Mouse (Mus musculus) neural tube, embryonic 13.5 days (tissue): ENCODE measurements around the gene Dio3. TPM values are rescaled to one million over a fixed set of nuclear protein-coding genes. Genes with fewer than 3 reads are reported as not detected.

ENCODE experiments used
- ATAC-seq: fragments of 200-750 bp; cut with Nextera tagmentation; 2 replicates; pipeline ENCODE4 v1.8.0; 2017; ENCODE audit warnings: low read depth, mild to moderate bottlenecking, moderate TSS enrichment, moderate library complexity
- H3K27ac ChIP-seq: fragments of 300-500 bp; sonication (generic); replicated peaks from 2 replicates; pipeline ENCODE4 v1.5.1; 2015; ENCODE audit warnings: moderate library complexity, mild to moderate bottlenecking, inconsistent platforms
- H3K27me3 ChIP-seq: fragments of 300-500 bp; sonication (generic); 2 replicates; pipeline ENCODE4 v1.6.1; 2015; ENCODE audit warnings: mild to moderate bottlenecking, inconsistent platforms
- H3K36me3 ChIP-seq: fragments of 300-500 bp; sonication (generic); 2 replicates; pipeline ENCODE4 v1.6.1; 2015; ENCODE audit warnings: mild to moderate bottlenecking, inconsistent platforms
- H3K4me1 ChIP-seq: fragments of 300-500 bp; sonication (generic); replicated peaks from 2 replicates; pipeline ENCODE4 v1.6.1; 2015; ENCODE audit warnings: inconsistent platforms
- H3K4me2 ChIP-seq: fragments of 300-500 bp; sonication (generic); 2 replicates; pipeline ENCODE4 v1.6.1; 2015; ENCODE audit warnings: inconsistent platforms, mild to moderate bottlenecking, moderate library complexity
- H3K4me3 ChIP-seq: fragments of 300-500 bp; sonication (generic); 2 replicates; pipeline ENCODE4 v1.5.1; 2015; ENCODE audit warnings: mild to moderate bottlenecking, inconsistent platforms
- H3K9ac ChIP-seq: fragments of 300-500 bp; sonication (generic); 2 replicates; pipeline ENCODE4 v1.6.1; 2015; ENCODE audit warnings: moderate library complexity, mild to moderate bottlenecking, inconsistent platforms
- H3K9me3 ChIP-seq: fragments of 300-500 bp; sonication (generic); 2 replicates; pipeline ENCODE4 v1.6.1; 2016; ENCODE audit warnings: inconsistent platforms
- WGBS: fragments of 180-500 bp; shearing (Covaris S2); methylation state at CpG from one replicate; pipeline ENCODE4 v1.1.7; 2015; 5-methylcytosine and 5-hydroxymethylcytosine counted together
- polyA plus RNA-seq: library from polyadenylated mRNA; unstranded; fragments of >200 nt; fragmentation: Nextera tagmentation; extraction: Ambion mirVana; gene quantifications from 2 replicates; pipeline ENCODE4 v1.2.1, GENCODE M21; 2015

Dio3 gene
- polyA plus RNA-seq, 1 experiment from 2014 or later = 0.80 TPM

- Histone ChIP-seq H3K4me1 (no peaks in the 10 kb centered on the region), H3K27ac (no peak overlapping the region), H3K9ac (no peak overlapping the region), H3K4me2 (no peak overlapping the region), H3K9me3 (no peaks in the 10 kb centered on the region), H3K36me3 (no peaks in the 10 kb centered on the region), H3K27me3 (peaks cover 21% of the 10 kb centered on the region), H3K4me3 (no peak overlapping the region)
- no peak for ATAC-seq
- WGBS = 89% methylated on average over 3 of the region's 3 CpGs
These were observed 10.6 kb upstream of the Dio3 start for GRCm38 (mm10) chr12:110268226-110268625.

DNA sequence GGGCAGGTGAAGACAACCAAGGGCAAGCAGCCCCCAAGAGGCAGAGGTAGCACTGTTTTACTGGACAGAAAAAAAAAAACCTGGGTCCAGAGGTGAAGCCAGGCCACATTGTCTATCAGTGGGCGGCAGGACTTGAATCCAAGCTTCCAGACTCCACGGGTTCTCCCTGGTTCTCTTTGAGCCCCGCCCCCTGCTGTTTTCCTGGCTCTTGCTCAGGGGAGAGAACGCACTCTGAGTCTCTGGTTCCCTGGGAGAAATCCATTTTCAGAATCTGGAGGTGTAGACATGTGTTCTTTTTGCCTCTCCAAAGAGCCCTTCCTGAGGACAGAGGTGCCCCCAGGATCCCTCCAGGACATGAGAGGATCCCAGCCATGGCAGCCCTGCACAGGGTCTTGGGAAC, 9.2 kb upstream of the Dio3 start:
- no peak overlapping the region for H3K9ac ChIP-seq

GRCm38 (mm10) chr12:110276034-110276433, 2.8 kb upstream of the Dio3 start:
- H3K4me1 ChIP-seq = peaks cover 21% of the 10 kb centered on the region

More for the DNA sequence above, 9.2 kb upstream of the Dio3 start:
- ATAC-seq = no peak
- Histone ChIP-seq H3K4me2 (no peak overlapping the region), H3K27me3 (peaks cover 35% of the 10 kb centered on the region), H3K36me3 (no peaks in the 10 kb centered on the region), H3K4me3 (no peak overlapping the region), H3K9me3 (no peaks in the 10 kb centered on the region), H3K27ac (no peak overlapping the region), H3K4me1 (no peaks in the 10 kb centered on the region)
- WGBS = 79% methylated on average over 4 of the region's 4 CpGs

GRCm38 (mm10) chr12:110277259-110277964, 1.5 kb upstream of the Dio3 start:
- no peak for ATAC-seq
- peak overlapping the region; percentile 61; the same call in 1 of the 2 replicates for H3K9ac ChIP-seq
- H3K4me2 ChIP-seq = peak overlapping the region; percentile 68
- H3K27me3 ChIP-seq = peaks cover 97% of the 10 kb centered on the region
- peak overlapping the region; percentile 46 for H3K4me3 ChIP-seq
- H3K9me3 ChIP-seq = no peaks in the 10 kb centered on the region
- no peaks in the 10 kb centered on the region for H3K36me3 ChIP-seq
- no peak overlapping the region for H3K27ac ChIP-seq
- WGBS = 2% methylated on average over 33 of the region's 33 CpGs
- H3K4me1 ChIP-seq = peaks cover 24% of the 10 kb centered on the region

More at GRCm38 (mm10) chr12:110276034-110276433, 2.8 kb upstream of the Dio3 start:
- Histone ChIP-seq H3K9me3 (no peaks in the 10 kb centered on the region), H3K27me3 (peaks cover 85% of the 10 kb centered on the region), H3K36me3 (no peaks in the 10 kb centered on the region), H3K4me3 (no peak overlapping the region), H3K4me2 (no peak overlapping the region), H3K27ac (no peak overlapping the region), H3K9ac (no peak overlapping the region)
- whole genome bisulfite sequencing = 72% methylated on average over 1 of the region's 1 CpGs
- no peak for ATAC-seq

DNA sequence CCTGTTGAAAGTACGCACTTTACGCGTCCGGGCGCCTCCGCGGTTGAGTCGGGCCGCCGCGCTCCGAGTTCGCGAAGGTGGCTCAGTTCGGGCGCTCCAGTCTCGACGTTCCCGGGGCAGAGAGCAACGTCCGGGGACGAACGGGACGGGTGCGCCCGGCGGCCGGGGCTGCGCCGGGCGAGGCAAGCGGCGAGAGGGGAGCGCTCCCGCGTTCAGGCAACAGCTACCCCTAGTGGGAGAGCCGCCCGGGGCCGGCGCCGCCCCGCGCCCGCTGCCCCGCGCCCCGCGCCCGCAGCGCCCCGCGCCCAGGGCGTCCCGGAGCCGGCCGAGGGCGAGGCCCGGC, 932 bp upstream of the Dio3 start:
- Histone ChIP-seq H3K27ac (no peak overlapping the region), H3K9ac (peak overlapping the region; percentile 61), H3K4me1 (peaks cover 24% of the 10 kb centered on the region), H3K4me2 (peak overlapping the region; percentile 68), H3K27me3 (peaks cover 98% of the 10 kb centered on the region), H3K36me3 (no peaks in the 10 kb centered on the region), H3K9me3 (no peaks in the 10 kb centered on the region), H3K4me3 (peak overlapping the region; percentile 46)
- WGBS = 2% methylated on average over 55 of the region's 58 CpGs
- no peak for ATAC-seq

DNA sequence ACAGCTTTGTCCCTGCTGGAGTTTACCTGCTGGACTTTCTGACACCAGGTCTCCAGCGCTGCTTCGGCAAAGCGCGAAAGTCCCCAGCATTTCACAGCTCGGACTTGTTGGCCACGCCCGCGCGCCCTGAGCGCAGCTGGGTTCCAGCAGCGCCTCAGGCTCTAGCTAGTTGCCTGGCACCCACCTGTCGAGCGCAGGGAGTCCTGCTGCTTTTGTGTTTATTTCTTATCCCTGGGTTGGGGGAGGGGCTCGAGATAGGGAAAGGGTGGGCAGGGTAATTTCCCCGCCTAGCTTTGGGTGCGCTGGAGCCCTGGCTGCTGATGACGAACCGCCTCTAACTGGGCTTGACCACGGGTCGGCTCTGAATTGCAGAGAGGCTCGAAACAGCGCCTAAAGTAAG, 1.5 kb downstream of the Dio3 start:
- Histone ChIP-seq H3K27ac (no peak overlapping the region), H3K27me3 (peaks cover 100% of the 10 kb centered on the region), H3K9me3 (no peaks in the 10 kb centered on the region), H3K4me2 (no peak overlapping the region), H3K4me3 (no peak overlapping the region), H3K9ac (no peak overlapping the region), H3K36me3 (no peaks in the 10 kb centered on the region), H3K4me1 (peaks cover 24% of the 10 kb centered on the region)
- no peak for ATAC-seq
- WGBS = 1% methylated on average over 22 of the region's 22 CpGs

DNA sequence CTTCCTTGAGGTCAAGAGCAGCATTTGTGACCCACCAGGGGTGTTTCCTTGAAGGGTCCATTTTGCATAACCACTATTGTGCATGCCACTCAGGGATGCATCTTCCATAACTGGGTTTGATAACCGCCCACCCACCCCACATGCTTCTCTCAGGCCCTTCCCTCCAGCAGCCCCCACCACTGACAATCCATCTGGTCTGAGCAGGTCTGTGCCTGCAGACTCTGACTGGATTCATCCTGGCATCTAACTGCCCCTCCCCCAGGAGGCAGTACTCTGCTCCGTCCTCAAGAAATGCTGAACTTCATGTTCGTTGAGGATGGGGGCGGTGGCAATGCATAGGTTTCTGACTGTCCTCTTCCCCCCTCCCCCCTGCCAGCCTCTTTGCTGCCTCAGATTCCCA, 4.9 kb downstream of the Dio3 start:
- H3K4me1 ChIP-seq = peaks cover 8% of the 10 kb centered on the region
- no peak overlapping the region for H3K4me3 ChIP-seq

DNA sequence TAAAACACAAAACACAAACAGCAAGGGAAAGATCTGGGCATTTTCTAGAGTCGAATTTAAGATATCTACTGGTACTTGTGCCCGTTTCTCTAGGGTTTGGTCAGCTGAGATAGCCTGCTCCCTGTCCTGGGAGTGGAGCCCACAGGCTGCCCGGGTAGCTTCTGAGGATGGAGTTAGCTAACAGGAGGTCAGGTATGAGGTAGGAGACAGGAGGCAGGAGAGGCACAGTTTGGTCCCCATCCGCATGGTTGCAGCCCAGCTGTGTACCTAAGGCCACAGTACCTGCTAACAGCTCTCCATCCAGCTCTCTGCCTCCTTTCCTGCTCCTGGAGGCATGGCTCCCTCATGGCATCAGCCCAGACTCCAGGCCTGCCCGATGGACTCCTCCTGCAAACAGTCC, 13.9 kb downstream of the Dio3 start:
- WGBS = 83% methylated on average over 5 of the region's 5 CpGs
- no peak overlapping the region for H3K9ac ChIP-seq
- H3K4me3 ChIP-seq = no peak overlapping the region
- H3K9me3 ChIP-seq = no peaks in the 10 kb centered on the region
- no peaks in the 10 kb centered on the region for H3K4me1 ChIP-seq
- ATAC-seq = no peak
- peaks cover 6% of the 10 kb centered on the region for H3K27me3 ChIP-seq
- H3K4me2 ChIP-seq = no peak overlapping the region
- H3K27ac ChIP-seq = no peak overlapping the region
- no peaks in the 10 kb centered on the region for H3K36me3 ChIP-seq

More for the DNA sequence above, 4.9 kb downstream of the Dio3 start:
- H3K27ac ChIP-seq = no peak overlapping the region
- H3K27me3 ChIP-seq = peaks cover 85% of the 10 kb centered on the region
- H3K9me3 ChIP-seq = no peaks in the 10 kb centered on the region
- no peaks in the 10 kb centered on the region for H3K36me3 ChIP-seq
- no peak for ATAC-seq
- no peak overlapping the region for H3K9ac ChIP-seq
- 5% methylated on average over 4 of the region's 4 CpGs for WGBS
- H3K4me2 ChIP-seq = no peak overlapping the region

DNA sequence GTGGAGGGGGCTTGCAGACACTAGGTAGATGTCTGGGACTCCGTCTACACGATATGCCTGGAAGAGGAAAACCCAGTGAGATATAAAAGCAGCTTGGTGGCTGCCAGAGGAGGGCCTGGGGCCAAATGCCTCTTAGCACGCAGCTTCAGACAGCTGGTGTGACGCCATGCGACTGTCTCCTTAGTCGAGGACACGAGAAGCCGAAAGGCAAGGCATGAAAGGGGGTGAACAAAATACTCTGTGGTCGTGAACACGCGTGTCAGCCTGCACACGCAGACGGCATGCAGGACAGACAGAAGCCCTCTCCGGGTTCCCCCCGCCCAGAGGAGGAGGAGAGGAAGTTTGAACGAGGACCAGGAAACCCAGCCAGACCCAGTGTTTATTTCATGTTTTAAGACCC, 16.0 kb downstream of the Dio3 start:
- ATAC-seq = no peak
- Histone ChIP-seq H3K27me3 (0 out of 2 replicates have a peak, but pooled peaks cover 4% of the 10 kb centered on the region), H3K9me3 (no peaks in the 10 kb centered on the region; the same call in 1 of the 2 replicates), H3K4me2 (no peak overlapping the region), H3K27ac (no peak overlapping the region), H3K9ac (no peak overlapping the region), H3K36me3 (no peaks in the 10 kb centered on the region), H3K4me3 (no peak overlapping the region), H3K4me1 (peaks cover 8% of the 10 kb centered on the region; the same call in 1 of the 2 replicates)
- WGBS = 79% methylated on average over 16 of the region's 16 CpGs

DNA sequence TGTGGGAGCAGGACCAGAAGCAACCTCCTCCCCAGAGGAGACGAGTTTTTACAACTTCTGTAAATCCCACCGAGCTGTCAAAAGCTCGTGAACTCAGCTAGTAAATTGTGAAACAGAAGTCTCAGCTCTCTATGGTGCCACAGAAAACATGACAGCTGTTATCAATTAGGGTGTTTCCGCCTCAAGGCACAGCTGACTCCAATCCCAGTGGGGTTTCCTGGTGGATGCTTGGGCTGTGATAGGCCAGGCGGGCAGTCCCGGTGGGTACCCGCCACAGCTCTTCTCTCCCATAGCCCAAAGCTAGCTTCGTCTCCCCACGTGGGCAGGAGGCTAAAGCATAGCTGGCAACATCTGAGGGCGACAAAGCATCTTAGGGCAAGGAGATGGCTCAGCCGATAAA, 19.8 kb downstream of the Dio3 start:
- H3K27me3 ChIP-seq = 0 out of 2 replicates have a peak, but pooled peaks cover 4% of the 10 kb centered on the region
- no peak overlapping the region for H3K9ac ChIP-seq
- H3K4me2 ChIP-seq = no peak overlapping the region
- no peaks in the 10 kb centered on the region for H3K36me3 ChIP-seq
- 29% methylated on average over 11 of the region's 11 CpGs for WGBS
- peaks cover 8% of the 10 kb centered on the region; the same call in 1 of the 2 replicates for H3K4me1 ChIP-seq
- no peak overlapping the region for H3K4me3 ChIP-seq
- ATAC-seq = no peak
- H3K27ac ChIP-seq = no peak overlapping the region
- no peaks in the 10 kb centered on the region; the same call in 1 of the 2 replicates for H3K9me3 ChIP-seq

- 91% methylated on average over 27 of the region's 27 CpGs for WGBS
- no peak for ATAC-seq
- Histone ChIP-seq H3K4me3 (no peak overlapping the region), H3K27ac (no peak overlapping the region), H3K9me3 (peaks cover 12% of the 10 kb centered on the region), H3K9ac (no peak overlapping the region), H3K4me2 (no peak overlapping the region), H3K36me3 (no peaks in the 10 kb centered on the region), H3K4me1 (no peaks in the 10 kb centered on the region), H3K27me3 (no peaks in the 10 kb centered on the region)
These were observed 40.8 kb downstream of the Dio3 start for GRCm38 (mm10) chr12:110319696-110320095.
